Mouse (Mus musculus) hematopoietic stem cell, adult 5-6 weeks (primary cell): ENCODE results near the gene Rhobtb1. TPM values are rescaled to one million over a fixed set of nuclear protein-coding genes. Genes with fewer than 3 reads are reported as not detected.

ENCODE experiments used
- ATAC-seq, 2 experiments: fragments of 125-278 bp in 1 of 2; replicated peaks in 1 of 2; 2 replicates each; pipeline ENCODE4 v1.8.0; 2016 to 2017; ENCODE audit warnings: inconsistent platforms in 2 of 2, mild to moderate bottlenecking in 2 of 2, moderate number of reproducible peaks in 2 of 2, low read depth in 1 of 2, moderate TSS enrichment in 1 of 2; ENCODE audit not compliant: low FRiP score in 2 of 2, poor library complexity in 2 of 2, severe bottlenecking in 2 of 2, insufficient read depth in 1 of 2, low TSS enrichment in 1 of 2
- total RNA-seq: library from RNA; stranded (forward); fragments of 172-1452, 232-1000 nt; gene quantifications from 2 replicates; pipeline ENCODE4 v1.2.3, GENCODE M21; 2017

The Rhobtb1 gene
- total RNA-seq, 1 experiment from 2014 or later = 4.6 TPM

DNA sequence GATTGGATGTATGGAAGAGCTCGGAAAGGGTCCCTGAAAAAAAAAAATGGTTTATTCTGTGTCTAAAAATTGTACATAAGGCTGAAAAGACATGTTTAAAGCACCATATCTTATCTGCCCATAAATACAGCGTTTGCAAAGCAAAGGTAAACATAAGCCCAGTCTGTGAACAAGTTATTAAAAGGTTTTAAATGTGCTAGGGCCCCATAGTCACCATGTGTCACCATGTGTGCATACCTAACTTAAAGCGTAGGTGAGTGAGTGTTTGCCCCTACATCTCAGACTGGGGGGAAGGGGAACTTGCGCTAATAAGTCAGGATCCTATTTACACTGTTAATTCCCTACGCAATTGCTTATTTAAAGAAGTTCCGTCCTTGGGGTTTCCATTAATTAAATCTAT is 5.2 kb downstream of the Rhobtb1 start:
- ATAC-seq = no peak

DNA sequence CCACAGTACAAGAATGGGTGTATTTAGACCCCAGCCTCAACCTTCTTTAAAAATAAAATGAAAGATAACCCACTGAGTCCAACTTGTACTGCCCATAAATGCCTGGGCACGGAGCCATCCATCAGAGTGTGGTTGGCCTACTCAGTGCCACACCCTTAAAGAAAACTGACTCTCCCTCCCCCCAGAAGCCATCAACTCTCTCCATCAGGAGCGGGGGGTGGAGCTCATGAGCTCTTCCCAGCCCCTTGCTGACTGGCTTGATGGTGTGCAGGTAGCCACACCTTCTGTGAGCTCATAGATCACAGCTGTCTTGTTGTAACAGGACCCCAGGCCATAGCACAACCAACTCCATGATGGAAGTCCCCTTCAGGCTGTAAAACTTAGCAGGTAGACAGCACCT is 6.2 kb downstream of the Rhobtb1 start:
- no peak for ATAC-seq

DNA sequence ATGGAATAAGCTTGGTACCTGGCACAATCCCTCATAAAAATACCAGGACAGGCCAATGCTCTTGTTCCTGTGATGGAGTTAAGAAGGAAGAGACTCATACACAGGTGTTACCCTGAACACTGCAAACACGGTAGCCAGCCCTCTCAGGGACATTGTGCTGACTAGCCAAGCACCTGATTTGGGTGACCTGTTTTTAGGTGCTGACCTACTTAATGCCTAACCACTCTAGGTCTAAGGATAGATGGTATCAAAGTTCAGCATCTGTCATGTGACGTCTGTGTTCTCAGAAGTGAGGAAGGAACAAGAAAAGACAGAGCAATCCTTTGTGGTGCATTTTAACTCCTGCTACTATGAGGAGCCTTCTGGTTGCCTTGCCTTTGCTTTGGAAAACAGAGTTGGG is 9.6 kb downstream of the Rhobtb1 start:
- no peak for ATAC-seq

DNA sequence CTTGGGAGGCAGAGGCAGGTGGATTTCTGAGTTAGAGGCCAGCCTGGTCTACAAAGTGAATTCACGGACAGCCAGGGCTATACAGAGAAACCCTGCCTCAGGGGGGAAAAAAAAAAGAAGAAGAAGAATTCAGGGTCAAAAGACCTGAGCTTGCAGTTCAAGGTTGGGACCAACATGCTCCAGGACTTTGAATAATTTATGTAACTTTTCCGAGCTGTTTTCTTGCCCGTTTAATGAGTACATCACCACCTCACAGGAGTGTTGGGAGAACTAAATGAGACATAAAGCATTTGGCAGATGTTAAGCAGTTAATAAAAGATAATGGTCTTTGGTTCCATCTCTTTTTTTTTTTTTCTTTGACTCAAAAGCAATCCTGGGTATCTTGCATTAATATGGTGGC is 10.3 kb downstream of the Rhobtb1 start:
- ATAC-seq = no peak

DNA sequence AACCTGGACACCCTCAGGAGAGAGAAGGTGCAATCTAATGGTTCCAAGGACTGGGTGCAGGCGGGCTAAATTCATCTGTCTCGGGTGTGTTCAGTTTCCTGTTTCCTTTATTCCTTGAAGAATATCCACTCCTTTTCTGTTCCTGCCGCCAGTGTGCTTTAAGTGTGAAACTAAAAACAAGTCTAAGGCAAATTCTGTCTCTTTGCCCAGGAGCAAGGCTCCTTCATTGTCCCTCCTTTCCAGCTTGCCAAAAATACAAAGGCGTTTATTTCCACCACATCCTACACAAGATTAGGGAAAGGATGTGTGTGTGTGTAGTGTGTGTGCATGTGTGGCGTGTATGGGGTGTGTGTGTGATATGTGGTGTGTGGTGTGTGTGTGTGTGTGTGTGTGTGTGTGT is 11.3 kb downstream of the Rhobtb1 start:
- ATAC-seq = no peak

DNA sequence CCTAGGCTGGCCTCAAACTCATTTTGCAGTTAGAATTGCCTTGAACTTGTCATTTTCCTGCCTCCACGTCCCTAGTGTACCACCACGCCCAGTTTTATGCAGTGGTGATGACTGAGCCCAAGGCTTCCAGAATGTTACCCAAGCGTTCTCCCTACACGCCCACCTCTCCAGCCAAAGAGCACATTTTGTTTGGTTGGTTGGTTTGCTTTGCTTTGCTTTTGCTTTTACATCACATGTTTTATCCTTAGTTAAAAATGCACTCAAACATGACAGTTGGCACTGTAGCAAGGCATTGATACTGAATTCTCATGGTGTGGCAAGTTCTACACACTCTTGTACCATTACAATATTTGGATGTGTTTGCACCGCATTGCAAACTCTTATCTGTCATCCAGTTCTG is 12.0 kb downstream of the Rhobtb1 start:
- no peak for ATAC-seq

DNA sequence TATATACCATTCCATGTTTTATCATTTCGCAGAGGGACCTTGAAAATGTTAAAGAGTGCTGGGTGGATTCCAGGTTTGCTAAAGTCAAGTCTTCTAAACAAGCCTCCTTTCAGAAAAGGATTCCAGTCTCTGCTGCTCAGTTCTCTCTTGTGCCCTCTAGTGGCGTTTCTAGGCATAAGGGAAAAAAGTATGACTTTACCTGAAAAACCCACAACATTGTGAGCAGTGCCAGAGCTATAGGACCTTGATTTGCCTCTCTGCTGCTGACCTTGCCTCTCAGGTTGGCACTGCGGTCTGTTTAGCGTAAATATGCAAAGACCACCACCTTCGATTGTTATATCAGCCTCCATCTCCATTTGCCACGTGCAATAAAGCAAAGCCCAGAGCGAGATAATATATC is 13.9 kb downstream of the Rhobtb1 start:
- 0 out of 4 replicates have a peak, but pooled peaks of 1 of the 2 experiments have one; percentile 25 for ATAC-seq

DNA sequence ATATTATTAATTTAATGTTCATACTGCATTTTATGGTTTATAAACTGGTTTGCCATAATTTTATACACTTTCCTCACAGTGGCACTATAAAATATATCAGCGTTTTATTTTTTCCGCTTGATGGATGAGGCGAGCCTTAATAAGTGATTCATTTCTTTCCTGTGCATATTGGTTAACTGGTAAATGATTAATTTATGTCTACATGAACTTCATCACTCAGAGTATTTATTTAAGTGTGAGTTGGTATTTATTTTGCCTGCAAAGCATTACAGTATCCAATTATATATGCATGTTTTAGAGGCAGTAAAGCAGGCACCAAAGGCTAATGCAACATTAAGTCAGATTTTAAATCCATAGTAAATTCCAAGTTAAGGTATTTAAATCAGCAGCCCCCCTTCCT is 14.6 kb downstream of the Rhobtb1 start:
- ATAC-seq = no peak

DNA sequence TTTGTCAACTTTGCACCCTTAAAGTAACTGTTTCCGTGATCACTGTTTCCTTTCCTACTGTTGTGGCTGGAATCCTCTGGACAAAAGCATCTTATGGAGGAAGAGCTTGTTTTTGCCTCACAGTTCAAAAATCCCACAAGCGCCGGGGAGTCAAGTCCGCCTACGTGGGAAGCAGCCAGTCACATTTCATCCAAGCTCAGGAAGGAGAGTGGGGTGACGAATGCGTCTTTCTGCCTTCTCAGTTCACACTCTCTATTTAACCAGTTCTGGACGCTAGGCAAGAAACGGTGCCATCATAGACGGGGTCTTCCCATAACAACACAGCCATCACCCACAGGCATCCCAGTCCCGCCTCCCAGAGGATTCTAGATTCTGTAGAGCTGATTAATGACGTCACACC is 15.3 kb downstream of the Rhobtb1 start:
- ATAC-seq = no peak

DNA sequence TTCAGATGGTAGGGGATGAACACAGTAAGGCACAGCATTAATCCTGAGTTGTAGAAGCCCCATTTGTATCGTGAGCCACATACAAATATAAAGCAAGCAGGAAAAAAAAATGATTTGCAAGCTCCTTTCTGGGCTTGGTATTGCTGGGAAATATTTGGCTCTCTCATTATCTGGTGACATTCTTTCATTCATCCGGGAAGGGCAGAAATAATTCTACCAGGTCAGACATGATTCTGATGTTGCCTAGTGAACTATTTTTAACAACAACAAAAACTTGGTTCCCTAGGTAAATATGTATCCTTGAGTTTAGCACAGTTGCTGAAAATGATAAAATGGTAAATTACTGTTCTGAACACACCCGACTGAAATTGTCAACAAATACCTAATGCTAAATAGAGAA is 21.2 kb downstream of the Rhobtb1 start:
- no peak for ATAC-seq

DNA sequence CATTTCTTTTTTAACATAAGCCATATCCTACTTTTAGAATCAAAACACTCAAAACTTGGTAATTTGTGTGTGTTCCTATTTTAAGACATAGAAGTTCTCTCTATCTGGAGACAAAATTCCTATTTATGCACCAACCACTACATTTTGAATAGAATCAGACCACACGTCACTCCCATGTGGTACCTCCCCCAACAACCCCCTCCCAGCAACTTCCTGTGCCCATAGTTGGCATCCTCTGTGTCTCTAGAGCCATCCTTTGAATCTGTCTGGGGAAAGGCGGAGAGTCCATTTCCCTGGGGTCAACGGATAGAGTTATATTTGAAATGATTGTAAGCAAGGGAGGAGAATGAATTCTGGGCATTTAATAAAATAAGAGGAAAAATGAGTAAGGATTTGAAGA is 24.9 kb downstream of the Rhobtb1 start:
- no peak for ATAC-seq

DNA sequence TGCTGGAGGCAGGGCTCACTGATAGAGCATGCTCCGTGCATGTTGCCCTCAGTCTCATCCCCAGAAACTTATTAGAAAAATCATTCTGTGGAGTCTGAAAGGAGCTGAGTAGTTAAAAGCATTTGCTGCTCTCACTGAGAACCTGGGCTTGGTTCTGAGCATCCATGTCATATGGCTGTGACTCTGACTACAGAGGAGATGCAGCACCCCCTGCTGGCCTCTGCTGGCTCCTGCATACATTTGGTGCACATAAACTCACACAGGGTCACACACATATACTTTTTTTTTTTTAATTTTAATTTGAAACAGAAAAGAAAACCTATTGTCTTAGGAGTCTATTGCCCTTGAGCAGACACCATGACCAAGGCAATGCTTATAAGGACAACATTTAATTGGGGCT is 28.1 kb downstream of the Rhobtb1 start:
- no peak for ATAC-seq

DNA sequence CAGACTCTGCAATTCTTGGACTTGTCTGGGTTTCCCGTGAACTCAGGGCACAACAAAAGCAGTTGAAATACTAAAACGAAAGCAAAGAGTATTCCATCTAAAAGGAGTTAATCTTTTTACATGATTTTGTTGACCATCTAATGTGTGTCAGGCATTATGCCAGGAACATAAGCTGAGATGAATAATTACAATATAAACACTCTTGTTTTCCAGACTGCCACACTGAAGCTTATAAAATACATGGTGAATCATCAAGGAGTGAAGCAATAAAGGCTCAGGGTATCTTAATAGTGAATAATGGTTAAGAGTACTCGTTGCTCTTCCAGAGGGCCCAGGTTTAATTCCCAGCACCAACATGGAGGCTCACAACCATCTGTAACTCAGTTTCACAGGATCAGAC is 29.8 kb downstream of the Rhobtb1 start:
- ATAC-seq = no peak

DNA sequence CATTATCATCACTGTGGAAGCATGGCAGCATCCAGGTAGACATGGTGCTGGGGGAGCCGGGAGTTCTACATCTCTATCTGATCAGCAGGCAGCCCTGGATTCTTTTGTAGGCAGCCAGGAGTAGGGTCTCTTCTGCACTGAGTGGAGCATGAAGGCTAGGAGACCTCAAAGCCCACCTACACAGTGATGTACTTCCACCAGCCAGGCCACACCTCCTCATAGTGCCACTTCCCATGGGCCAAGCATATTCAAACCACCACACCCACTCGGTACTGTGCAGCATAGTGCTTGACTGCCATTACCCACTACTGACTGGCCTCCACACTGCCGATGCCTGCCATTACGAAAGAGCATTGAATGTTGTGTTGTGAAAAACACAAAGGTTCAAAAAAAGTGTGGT is 33.7 kb downstream of the Rhobtb1 start:
- no peak for ATAC-seq

DNA sequence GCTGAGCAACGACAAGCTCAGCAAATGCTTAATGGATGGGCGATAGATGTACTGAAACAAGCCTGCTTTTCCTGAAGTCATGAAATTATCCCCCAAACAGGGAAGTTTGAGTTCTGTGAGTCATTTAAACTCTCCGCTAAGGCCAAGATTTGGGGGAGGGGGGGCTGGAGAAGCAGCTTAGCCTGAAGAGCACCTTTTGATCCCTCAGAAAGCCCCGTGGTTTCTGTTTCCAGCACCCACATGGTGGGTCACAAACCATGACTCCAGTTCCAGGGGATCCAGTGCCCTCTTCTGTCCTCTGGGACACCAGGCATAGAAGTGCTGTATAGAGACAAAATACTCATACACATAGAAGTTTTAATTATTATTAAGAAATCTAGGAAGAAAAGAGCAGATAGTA is 34.2 kb downstream of the Rhobtb1 start:
- no peak for ATAC-seq

DNA sequence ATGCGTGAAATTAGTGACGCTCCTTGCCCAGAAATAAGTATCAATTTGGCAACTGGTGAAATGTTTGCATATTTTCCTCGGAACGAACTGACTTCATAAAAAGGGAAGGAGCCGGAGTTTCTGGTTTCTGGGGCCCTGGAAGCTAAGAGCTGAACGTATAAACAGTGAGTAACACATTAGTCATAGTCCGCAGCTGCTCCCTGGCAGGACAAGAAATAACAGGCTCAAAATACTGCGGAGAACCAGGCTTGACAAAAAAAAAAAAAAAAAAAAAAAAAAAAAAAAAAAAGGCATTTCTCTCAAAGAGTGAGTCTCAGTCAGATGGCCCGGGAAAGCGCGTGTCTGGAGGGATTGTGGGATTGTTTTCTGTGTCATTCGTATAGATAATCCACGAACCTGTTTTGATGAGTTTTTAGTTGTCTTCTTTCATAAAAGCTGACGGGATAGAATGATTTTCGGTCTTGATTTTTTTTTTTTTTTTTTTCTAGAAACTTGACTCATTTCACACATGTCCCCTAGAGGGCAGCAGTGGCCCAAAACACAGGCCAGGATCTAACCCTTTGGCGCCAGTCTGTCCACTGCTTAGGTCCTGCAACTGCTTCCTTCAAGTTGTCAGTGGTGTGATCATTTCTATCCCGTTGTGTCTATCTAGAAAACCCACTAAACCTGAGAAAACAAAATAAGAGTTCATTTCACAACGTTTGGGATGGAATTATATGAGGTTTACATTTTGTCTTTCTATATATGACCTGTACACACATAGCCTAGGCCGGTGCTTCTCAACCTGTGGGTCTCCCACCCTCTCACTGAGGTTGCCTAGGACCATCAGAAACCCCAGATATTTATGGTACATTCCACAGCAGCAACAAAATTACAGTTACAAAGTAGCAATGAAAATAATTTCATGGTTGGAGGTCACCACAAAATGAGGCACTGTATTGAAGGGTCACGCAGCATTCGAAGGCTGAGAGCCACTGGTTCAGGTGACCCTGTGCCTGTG is 35.0 kb downstream of the Rhobtb1 start:
- peak; percentile 81 to 84 for ATAC-seq

DNA sequence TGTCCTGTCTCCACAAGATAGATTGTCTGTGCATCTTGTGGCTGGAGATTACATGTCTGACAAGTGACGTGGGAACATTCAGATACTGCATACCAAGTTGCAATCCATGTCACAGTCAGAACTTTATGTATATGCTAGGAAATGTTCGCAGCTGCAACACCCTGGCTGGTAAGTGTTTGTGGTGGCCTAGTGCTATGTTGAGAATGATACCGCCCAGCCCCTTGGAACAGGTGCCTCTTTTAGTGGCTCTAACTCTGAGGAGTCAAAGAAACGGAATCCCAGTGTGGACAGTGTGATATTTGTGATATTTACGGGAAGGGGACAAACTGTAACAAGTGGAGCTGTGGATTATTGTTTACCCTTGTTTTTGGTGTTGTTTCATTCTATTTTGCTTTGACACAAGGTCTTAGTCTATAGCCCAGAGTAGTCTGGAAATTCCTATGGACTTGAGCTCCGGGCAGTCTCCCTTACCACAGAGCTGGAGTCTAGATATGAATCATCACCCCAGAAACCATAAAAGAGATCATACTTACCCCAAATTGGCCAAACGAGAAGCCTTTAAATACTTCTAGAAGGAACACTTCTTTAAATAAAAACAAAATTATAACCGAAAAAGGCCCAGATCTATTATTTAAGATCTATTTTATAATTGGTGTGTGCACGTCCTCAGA is 36.7 kb downstream of the Rhobtb1 start:
- no peak for ATAC-seq

DNA sequence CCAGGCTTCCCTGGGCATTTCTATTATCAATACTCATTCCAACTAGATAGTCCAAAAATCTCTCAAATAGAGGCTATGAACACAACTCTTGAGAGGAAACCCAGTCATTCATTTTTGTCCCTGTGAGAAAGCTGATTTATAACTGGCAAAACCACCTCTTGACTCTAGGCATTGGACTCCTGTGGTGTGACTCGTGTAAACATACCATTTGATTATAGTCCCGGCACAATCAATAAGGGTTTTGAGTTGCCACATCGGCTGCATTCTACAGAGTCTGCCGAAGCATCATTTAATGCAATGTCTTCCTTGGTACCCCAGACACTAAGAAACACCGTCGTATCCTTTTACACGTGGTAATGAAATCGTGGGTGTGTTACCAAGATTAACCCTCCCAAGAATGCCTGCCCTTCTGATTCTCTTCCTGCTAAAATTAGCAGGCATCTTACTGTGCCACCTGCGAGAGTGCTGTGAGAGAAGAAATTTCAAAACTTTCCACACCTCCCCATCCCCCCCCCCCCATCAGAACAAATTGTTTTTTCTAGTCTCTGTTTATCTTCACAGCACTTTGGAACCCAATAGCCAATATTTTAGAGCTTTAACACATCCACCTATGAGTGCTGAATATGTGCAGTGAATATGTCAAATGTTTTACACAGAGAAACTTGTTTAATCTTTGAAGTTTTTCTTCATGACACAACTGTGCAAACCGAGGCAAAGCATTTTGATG is 39.4 kb downstream of the Rhobtb1 start:
- ATAC-seq = no peak
